17 mouse cellular contexts compared by ENCODE assay signal in the genomic region with DNA sequence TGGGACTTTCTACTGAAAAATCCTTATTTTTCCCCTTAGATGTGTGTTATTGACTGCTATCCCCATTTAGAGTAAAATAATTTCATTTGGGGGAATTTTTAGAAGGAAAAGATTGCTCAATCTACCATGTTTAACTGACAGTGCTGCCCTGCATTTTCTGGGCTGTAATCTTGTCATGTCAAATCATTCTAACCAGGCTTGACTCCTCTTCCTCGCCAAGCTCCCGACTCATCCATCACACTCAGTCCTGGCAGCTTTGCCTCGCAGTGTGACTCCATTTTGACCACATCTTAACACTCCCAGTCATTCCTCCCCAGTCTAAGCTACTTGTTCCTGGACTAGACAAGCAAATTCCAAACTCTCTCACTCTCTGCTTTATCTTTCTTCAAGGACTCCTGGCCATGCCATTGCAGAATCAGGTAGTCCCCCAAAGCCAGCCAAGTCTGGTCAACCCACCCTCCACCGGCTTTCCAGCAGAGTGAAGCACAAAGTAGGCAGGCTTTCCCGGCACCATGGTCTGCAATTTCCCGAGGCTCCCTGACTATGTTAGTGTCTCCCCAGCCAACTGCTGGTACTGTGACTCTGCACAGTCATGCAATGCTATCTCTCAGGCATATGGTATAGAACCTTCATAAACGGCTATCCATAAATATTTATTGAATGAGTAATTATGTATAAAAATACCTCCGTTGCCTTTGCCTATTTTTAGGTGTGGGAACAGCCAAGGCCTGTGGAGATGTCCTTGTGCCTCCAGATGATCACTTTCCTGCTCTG.
"Had no signal": no experiment of that assay in that cellular context is flagged by ENCODE, and none has a peak within 500 bp of the region (broad histone marks: within the 10 kb centered on the region; RNA-seq: fewer than 3 reads in every experiment).

No protein-coding gene starts in this region.

- H3K9ac ChIP-seq: limb, embryonic 13.5 days; lung, embryonic 14.5 days; midbrain, embryonic 12.5 days; midbrain, embryonic 15.5 days; neural tube, embryonic 12.5 days; neural tube, embryonic 15.5 days had no signal

- H3K27me3 ChIP-seq: limb, embryonic 13.5 days; midbrain, embryonic 12.5 days; midbrain, embryonic 15.5 days; neural tube, embryonic 12.5 days; neural tube, embryonic 15.5 days had no signal

- H3K27ac ChIP-seq: kidney, postnatal 0 days; layer of hippocampus, adult 2 months; limb, embryonic 10.5 days; limb, embryonic 13.5 days; macrophage; midbrain, embryonic 12.5 days; midbrain, embryonic 15.5 days; neural tube, embryonic 12.5 days; neural tube, embryonic 15.5 days had no signal

- H3K4me3 ChIP-seq: layer of hippocampus, adult 2 months; limb, embryonic 10.5 days; limb, embryonic 13.5 days; midbrain, embryonic 12.5 days; midbrain, embryonic 15.5 days; neural tube, embryonic 12.5 days; neural tube, embryonic 15.5 days had no signal

- H3K4me2 ChIP-seq: limb, embryonic 13.5 days; lung, embryonic 14.5 days; midbrain, embryonic 12.5 days; midbrain, embryonic 15.5 days; neural tube, embryonic 12.5 days; neural tube, embryonic 15.5 days had no signal

- ATAC-seq: intestine, postnatal 0 days; lung, postnatal 0 days; midbrain, embryonic 15.5 days had no signal

- H3K36me3 ChIP-seq: limb, embryonic 10.5 days; limb, embryonic 13.5 days; midbrain, embryonic 12.5 days; midbrain, embryonic 15.5 days; neural tube, embryonic 12.5 days; neural tube, embryonic 15.5 days had no signal

- H3K4me1 ChIP-seq: limb, embryonic 10.5 days; limb, embryonic 13.5 days; midbrain, embryonic 12.5 days; midbrain, embryonic 15.5 days; neural tube, embryonic 12.5 days; neural tube, embryonic 15.5 days had no signal

- H3K9me3 ChIP-seq: limb, embryonic 10.5 days; limb, embryonic 13.5 days; midbrain, embryonic 12.5 days; midbrain, embryonic 15.5 days; neural tube, embryonic 12.5 days; neural tube, embryonic 15.5 days had no signal

- DNase-seq: kidney, adult 2 months; kidney, postnatal 25 days; layer of hippocampus, adult 9-11 months; lung, embryonic 14.5 days; thymus, adult 18-20 months; thymus, postnatal 36 days had no signal
